Mouse (Mus musculus) lung, postnatal 10 days (tissue): Measurements from ENCODE around the gene Cercam.
"Not testable (repeated sequence)": the region's sequence is repeated elsewhere in the genome, so short reads cannot be mapped to it uniquely, and the experiment has no call there.

Experiments
- DNase-seq: peaks from one replicate; pipeline ENCODE4 v3.0.0; 2021

Gene Cercam

GRCm38 (mm10) chr2:29902194-29902593 is 33.2 kb downstream of the Cercam start:
- no peak for DNase-seq

DNA sequence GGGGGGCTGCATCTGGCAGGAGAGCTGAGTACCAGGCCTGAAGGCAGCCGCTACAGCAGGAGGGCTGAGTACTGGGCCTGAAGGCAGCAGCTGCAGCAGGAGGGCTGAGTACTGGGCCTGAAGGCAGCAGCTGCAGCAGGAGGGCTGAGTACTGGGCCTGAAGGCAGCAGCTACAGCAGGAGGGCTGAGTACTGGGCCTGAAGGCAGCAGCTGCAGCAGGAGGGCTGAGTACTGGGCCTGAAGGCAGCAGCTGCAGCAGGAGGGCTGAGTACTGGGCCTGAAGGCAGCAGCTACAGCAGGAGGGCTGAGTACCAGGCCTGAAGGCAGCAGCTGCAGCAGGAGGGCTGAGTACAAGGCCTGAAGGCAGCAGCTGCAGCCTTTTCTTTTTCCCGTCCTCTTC is 39.2 kb downstream of the Cercam start:
- not testable (repeated sequence) for DNase-seq

DNA sequence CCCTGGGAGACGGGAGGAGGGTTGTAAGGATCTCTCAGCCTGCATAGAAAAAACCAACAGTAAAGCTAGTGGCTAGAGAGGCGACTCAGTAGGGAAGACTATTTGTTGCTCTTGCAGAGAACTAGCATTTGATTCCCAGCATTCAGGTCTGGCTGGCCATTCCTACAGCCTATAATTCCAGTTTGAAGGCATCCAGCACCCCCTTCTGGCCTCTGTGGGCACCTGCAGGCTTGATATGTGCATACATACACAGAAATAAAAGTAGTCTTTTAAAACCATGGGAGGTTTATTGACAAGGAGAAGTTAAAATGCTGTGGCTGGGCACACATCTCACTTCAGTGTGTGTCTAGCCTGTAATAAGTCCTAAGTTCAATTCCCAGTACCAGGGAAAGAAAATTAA is 41.1 kb downstream of the Cercam start:
- DNase-seq, result peak; percentile 18

GRCm38 (mm10) chr2:29917621-29918020 is 48.7 kb downstream of the Cercam start:
- DNase-seq, result no peak

DNA sequence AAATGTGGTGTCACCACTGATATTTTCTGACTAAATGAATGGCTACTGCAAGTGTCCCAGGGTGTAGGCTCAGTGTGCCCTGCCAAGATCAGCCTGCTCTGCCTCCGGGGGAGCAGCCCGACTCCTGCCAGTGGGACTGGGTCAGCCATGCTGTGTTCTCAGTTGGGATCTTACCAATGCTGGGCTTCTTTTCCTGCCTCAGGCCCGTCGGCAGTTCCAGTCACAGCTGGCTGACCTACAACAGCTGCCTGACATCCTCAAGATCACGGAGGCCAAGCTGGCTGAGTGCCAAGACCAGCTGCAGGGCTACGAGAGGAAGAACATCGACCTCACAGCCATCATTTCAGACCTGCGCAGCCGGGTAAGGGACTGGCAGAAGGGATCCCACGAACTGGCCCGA is 53.0 kb downstream of the Cercam start:
- DNase-seq, result peak; percentile 88

DNA sequence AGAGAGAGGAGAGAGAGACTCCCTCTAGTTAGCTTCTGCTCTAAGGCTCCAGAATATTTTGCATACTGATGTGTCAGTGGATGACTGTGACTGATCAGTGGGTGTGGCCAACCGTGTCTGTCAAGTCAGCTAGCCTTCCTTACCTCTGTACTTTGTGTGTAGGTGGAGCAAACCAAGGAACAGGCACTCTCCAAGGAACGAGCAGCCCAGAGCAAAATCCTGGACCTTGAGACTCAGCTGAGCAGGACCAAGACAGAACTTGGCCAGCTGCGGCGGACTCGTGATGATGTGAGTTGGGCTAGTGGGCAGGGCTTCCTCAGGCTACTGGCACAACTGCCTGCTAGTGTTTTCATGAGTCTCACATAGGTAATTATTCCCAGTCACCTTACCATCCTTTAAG is 57.6 kb downstream of the Cercam start:
- no peak for DNase-seq

DNA sequence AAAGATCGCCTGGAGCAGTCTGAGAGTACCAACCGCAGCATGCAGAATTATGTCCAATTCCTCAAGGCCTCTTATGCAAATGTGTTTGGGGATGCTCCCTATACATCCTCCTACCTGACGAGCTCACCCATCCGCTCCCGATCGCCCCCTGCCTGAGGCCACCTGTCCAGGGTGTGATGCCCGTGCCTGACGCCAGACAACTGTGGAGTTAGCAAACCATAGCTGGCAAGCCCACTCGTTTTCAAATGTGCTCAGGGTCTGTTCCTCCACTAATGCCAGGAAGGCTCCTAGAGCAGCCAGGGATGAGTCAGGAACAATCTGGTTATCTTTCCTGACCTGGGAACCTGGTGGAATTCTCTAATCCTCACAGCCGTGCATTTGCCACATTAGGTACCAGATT is 61.5 kb downstream of the Cercam start:
- no peak for DNase-seq

GRCm38 (mm10) chr2:29931194-29931593 is 62.2 kb downstream of the Cercam start:
- no peak for DNase-seq
